Mouse (Mus musculus) erythroblast, embryonic 14.5 days (primary cell): ENCODE results near the gene Acvr1. TPM values are rescaled to one million over a fixed set of nuclear protein-coding genes. Genes with fewer than 3 reads are reported as not detected.

ENCODE experiments used
- H3K27me3 ChIP-seq: 2 replicates; pipeline ENCODE4 v1.6.1; 2012; ENCODE audit warnings: inconsistent platforms; ENCODE audit not compliant: control insufficient read depth
- H3K36me3 ChIP-seq: 2 replicates; pipeline ENCODE4 v1.6.1; 2012; ENCODE audit warnings: mild to moderate bottlenecking, inconsistent platforms; ENCODE audit not compliant: control insufficient read depth
- H3K4me1 ChIP-seq: 2 replicates; pipeline ENCODE4 v1.6.1; 2012; ENCODE audit warnings: inconsistent platforms; ENCODE audit not compliant: control insufficient read depth
- H3K4me3 ChIP-seq: replicated peaks from 2 replicates; pipeline ENCODE3; 2012; ENCODE audit warnings: moderate library complexity, mild to moderate bottlenecking, inconsistent platforms
- H3K9me3 ChIP-seq: 2 replicates; pipeline ENCODE4 v1.6.1; 2012; ENCODE audit warnings: low read length, inconsistent platforms, mixed read lengths; ENCODE audit not compliant: control insufficient read depth
- GATA1 ChIP-seq: IDR thresholded peaks from 2 replicates; pipeline ENCODE4 v1.6.1; 2012; ENCODE audit warnings: low read length, inconsistent platforms, mixed read lengths
- TAL1 ChIP-seq: IDR thresholded peaks from 3 replicates; pipeline ENCODE4 v1.6.1; 2012; ENCODE audit warnings: low read length, inconsistent platforms, mixed read lengths
- polyA plus RNA-seq: library from polyadenylated mRNA; stranded (reverse); fragments of >175 nt; gene quantifications from 2 replicates; pipeline ENCODE4 v1.2.3, GENCODE M21; 2012

Gene Acvr1
- not detected in 2 replicates for polyA plus RNA-seq

- Histone ChIP-seq H3K9me3 (peaks cover 3% of the 10 kb centered on the region; the same call in 1 of the 2 replicates), H3K4me3 (peak within 1 kb of the TSS; percentile 61), H3K27me3 (peaks cover 44% of the 10 kb centered on the region), H3K4me1 (no peaks in the 10 kb centered on the region; the same call in 1 of the 2 replicates), H3K36me3 (no peaks in the 10 kb centered on the region)
- TF ChIP-seq GATA1 = no peak
- TF ChIP-seq TAL1 = no peak
Observed at GRCm38 (mm10) chr2:58567066-58567810, at the start of gene Acvr1, which contains the start of gene Upp2. Gene Acvr1 (minus strand): TSS chr2:58567157. Gene Upp2 (plus strand): TSS chr2:58567298.

- H3K4me1 ChIP-seq = no peaks in the 10 kb centered on the region
Observed at GRCm38 (mm10) chr2:58615766-58616165, 48.8 kb upstream of the Acvr1 start.

GRCm38 (mm10) chr2:58614851-58615250, 47.9 kb upstream of the Acvr1 start:
- H3K4me3 ChIP-seq = no peak overlapping the region
- H3K9me3 ChIP-seq = no peaks in the 10 kb centered on the region
- no peaks in the 10 kb centered on the region for H3K4me1 ChIP-seq
- no peak for TF ChIP-seq TAL1
- TF ChIP-seq GATA1 = no peak
- H3K27me3 ChIP-seq = no peaks in the 10 kb centered on the region
- H3K36me3 ChIP-seq = no peaks in the 10 kb centered on the region

More at GRCm38 (mm10) chr2:58615766-58616165, 48.8 kb upstream of the Acvr1 start:
- TF ChIP-seq TAL1 (no peak), GATA1 (no peak)
- no peaks in the 10 kb centered on the region for H3K27me3 ChIP-seq
- H3K36me3 ChIP-seq = no peaks in the 10 kb centered on the region
- H3K4me3 ChIP-seq = no peak overlapping the region
- H3K9me3 ChIP-seq = no peaks in the 10 kb centered on the region

DNA sequence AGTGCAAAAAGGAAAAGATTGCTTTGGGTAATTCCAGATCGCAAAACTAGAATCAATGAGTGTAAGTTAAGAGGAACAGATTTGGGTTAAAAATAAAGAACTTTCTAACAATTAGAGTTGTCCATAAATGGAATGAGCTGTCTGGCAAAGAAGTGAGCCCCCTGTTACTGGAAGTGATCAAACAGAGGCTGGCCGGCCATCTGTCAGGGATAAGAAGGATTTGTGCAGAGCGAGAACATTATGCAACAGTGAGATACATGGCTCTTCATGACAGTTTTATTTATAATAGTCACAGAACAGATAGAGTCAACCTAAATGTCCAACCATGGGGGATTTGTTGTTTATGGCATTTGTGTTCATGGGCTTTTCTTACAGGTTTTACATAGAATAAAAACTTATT, 46.8 kb upstream of the Acvr1 start:
- no peak overlapping the region for H3K4me3 ChIP-seq
- H3K27me3 ChIP-seq = no peaks in the 10 kb centered on the region
- no peaks in the 10 kb centered on the region for H3K4me1 ChIP-seq
- TF ChIP-seq GATA1 = no peak
- TF ChIP-seq TAL1 = no peak
- no peaks in the 10 kb centered on the region for H3K9me3 ChIP-seq
- H3K36me3 ChIP-seq = no peaks in the 10 kb centered on the region

DNA sequence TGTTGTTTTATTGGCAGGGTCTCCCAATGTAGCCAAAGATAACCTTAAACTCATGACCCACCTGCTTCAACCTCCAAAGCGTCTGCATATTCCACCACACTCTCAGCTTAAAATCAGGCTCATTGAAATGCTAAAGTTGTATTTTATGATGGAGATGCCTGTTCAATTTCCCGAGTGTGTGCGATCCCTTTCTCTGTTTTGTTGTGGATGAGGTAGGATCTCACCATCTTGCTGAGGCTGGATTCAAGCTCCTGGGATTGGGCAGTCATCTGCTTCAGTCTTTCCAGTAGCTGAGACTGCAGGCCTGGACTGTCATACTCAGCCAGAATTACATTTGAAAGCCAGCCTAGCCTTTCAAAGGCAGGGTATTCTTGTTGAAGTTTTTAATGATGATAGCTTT, 37.8 kb upstream of the Acvr1 start:
- TF ChIP-seq TAL1 (no peak), GATA1 (no peak)
- no peak overlapping the region for H3K4me3 ChIP-seq

GRCm38 (mm10) chr2:58603379-58603778, 36.4 kb upstream of the Acvr1 start:
- H3K4me1 ChIP-seq = no peaks in the 10 kb centered on the region
- H3K27me3 ChIP-seq = no peaks in the 10 kb centered on the region
- H3K36me3 ChIP-seq = no peaks in the 10 kb centered on the region
- H3K4me3 ChIP-seq = no peak overlapping the region
- H3K9me3 ChIP-seq = no peaks in the 10 kb centered on the region
- TF ChIP-seq TAL1 (no peak), GATA1 (no peak)

More for the DNA sequence above, 37.8 kb upstream of the Acvr1 start:
- H3K36me3 ChIP-seq = no peaks in the 10 kb centered on the region
- H3K27me3 ChIP-seq = no peaks in the 10 kb centered on the region
- H3K4me1 ChIP-seq = no peaks in the 10 kb centered on the region
- no peaks in the 10 kb centered on the region for H3K9me3 ChIP-seq

DNA sequence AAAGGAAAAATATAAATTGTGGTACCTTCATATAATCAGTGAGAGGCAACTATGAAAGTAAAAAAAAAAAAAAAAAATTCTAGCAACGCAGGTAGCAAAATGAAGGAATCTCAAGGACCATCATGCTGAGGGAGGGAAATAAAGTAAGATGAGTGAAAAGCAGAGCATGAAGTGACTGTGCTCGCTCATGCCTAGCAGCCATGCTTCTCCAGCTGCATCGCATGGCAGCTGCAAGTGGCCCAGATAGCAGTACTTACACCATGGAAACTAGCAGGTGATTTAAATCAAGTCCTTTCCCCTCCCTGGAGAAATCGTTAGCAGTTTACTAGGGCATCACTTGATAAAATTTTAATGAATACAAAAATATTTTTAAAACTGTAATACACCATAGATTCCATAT, 34.4 kb upstream of the Acvr1 start:
- no peak overlapping the region for H3K4me3 ChIP-seq
- no peaks in the 10 kb centered on the region for H3K4me1 ChIP-seq
- H3K36me3 ChIP-seq = no peaks in the 10 kb centered on the region
- H3K27me3 ChIP-seq = no peaks in the 10 kb centered on the region
- no peaks in the 10 kb centered on the region for H3K9me3 ChIP-seq
- TF ChIP-seq GATA1 (no peak), TAL1 (no peak)

DNA sequence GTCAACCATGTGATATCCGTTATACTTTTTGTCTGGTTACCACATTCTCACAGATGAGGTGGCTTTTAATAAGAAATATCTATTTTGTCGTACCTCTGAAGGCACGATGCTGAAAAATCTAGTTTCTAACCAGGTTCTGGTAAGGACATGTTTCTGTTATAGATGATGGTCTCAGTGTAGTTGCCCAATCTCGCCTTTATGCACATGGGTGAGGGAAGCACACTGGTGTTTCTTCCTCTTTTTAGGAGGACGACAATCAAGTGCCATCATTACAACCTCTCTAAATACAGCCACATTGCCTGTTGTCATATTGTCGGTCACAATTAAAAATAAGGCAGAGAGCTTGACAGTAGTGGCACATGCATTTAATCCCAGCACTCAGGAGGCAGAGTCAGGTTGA, 32.7 kb upstream of the Acvr1 start:
- Histone ChIP-seq H3K4me1 (no peaks in the 10 kb centered on the region), H3K27me3 (no peaks in the 10 kb centered on the region), H3K36me3 (no peaks in the 10 kb centered on the region), H3K4me3 (no peak overlapping the region), H3K9me3 (no peaks in the 10 kb centered on the region)
- TF ChIP-seq GATA1 = no peak
- no peak for TF ChIP-seq TAL1

DNA sequence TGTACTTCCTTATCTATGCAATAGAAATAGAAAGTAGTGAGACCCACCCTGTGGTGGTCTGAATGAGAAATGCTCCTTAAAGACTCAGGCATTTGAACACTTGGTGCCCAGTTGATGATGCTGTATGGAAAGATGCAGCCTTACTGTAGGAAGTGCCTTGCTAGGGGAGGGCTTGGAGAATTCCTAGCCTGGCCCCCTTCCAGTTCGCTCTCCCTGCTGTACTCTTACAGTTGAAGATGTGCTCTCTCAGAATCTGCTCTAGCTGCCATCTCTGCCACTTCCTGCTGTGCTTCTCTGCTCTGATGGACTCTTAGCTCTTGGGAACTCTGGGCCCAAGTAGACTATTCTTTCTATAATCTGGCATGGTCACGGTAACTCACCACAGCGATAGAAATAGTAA, 30.6 kb upstream of the Acvr1 start:
- Histone ChIP-seq H3K36me3 (no peaks in the 10 kb centered on the region), H3K9me3 (no peaks in the 10 kb centered on the region), H3K4me1 (no peaks in the 10 kb centered on the region), H3K4me3 (no peak overlapping the region), H3K27me3 (no peaks in the 10 kb centered on the region)
- TF ChIP-seq TAL1 (no peak), GATA1 (no peak)

DNA sequence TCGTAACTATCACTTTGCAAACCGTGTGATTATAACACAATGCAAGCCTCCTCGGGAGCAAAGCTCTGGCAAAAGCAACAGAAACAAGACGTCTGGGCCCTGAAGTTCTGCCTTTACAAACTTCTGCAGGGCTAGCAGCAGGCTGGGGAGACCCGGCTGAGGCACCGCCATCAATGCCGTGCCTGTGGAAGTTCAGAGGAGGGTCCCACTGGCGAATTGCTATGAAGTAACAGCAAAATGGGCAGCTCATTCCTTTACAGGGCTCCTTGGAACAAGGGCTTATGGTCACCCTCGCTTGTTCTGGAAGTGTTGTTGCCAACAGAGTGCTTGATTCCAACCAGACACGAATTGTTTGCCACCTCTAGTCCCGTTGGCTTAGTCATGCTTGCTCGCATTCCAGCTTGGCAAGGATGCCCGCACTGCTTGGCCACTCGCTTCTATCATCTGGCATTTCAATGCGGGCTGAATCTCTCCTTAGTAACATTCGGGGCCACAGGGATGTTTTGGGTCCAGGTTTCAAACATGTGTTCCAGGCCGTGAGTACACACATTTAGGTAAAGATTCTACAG, 29.9 kb upstream of the Acvr1 start:
- TF ChIP-seq TAL1 (no peak), GATA1 (no peak)
- Histone ChIP-seq H3K9me3 (no peaks in the 10 kb centered on the region), H3K27me3 (no peaks in the 10 kb centered on the region), H3K36me3 (no peaks in the 10 kb centered on the region), H3K4me1 (no peaks in the 10 kb centered on the region), H3K4me3 (no peak overlapping the region)
